Mouse (Mus musculus): Measurements from ENCODE around the gene Syt7.
A peak's percentile ranks its signal among the peaks of the same experiment; 100 is the strongest.

Gene Syt7

GRCm38 (mm10) chr19:10461584-10461983 is 72.7 kb downstream of the Syt7 start:
- DNase-seq = no peak

- no peak for DNase-seq
Observed at GRCm38 (mm10) chr19:10464427-10464826, 75.5 kb downstream of the Syt7 start.

GRCm38 (mm10) chr19:10469171-10469658 is 80.3 kb downstream of the Syt7 start:
- DNase-seq = peak; percentile 43

- no peak for DNase-seq
Observed at GRCm38 (mm10) chr19:10472958-10473357, 84.1 kb downstream of the Syt7 start.

GRCm38 (mm10) chr19:10473779-10474178 is 84.9 kb downstream of the Syt7 start:
- DNase-seq = peak; percentile 50

- no peak for DNase-seq
Observed at GRCm38 (mm10) chr19:10479541-10479940, 90.7 kb downstream of the Syt7 start.

GRCm38 (mm10) chr19:10482703-10483102 is 93.8 kb downstream of the Syt7 start, which contains the start of gene Ppp1r32:
Gene Ppp1r32 (minus strand): TSS chr19:10482928.
- DNase-seq = peak; percentile 93

- DNase-seq = peak; percentile 87
Observed at GRCm38 (mm10) chr19:10486264-10486738, 97.4 kb downstream of the Syt7 start.

GRCm38 (mm10) chr19:10495670-10496069 is 106.8 kb downstream of the Syt7 start:
- DNase-seq = no peak

- DNase-seq = peak; percentile 68
Observed at GRCm38 (mm10) chr19:10496976-10497375, 108.1 kb downstream of the Syt7 start.

- no peak for DNase-seq
Observed at GRCm38 (mm10) chr19:10497512-10498160, 108.7 kb downstream of the Syt7 start.

- DNase-seq = no peak
Observed at GRCm38 (mm10) chr19:10500581-10500980, 111.7 kb downstream of the Syt7 start.

GRCm38 (mm10) chr19:10502571-10502970 is 113.7 kb downstream of the Syt7 start:
- DNase-seq = peak; percentile 74
